Mouse (Mus musculus) liver, embryonic 15.5 days (tissue): ENCODE data around the gene Muc20. TPM values are rescaled to one million over a fixed set of nuclear protein-coding genes. Genes with fewer than 3 reads are reported as not detected.
A peak's percentile ranks its signal among the peaks of the same experiment; 100 is the strongest.

Experiments used
- ATAC-seq: fragments of 200-750 bp; cut with Nextera tagmentation; 2 replicates; pipeline ENCODE4 v1.8.0; 2017; ENCODE audit warnings: moderate number of reproducible peaks, mild to moderate bottlenecking, moderate library complexity; ENCODE audit not compliant: insufficient read depth
- H3K27ac ChIP-seq: fragments of 300-500 bp; sonication (generic); replicated peaks from 2 replicates; pipeline ENCODE4 v1.5.1; 2015; ENCODE audit warnings: mild to moderate bottlenecking, inconsistent platforms
- H3K27me3 ChIP-seq: fragments of 300-500 bp; sonication (generic); 2 replicates; pipeline ENCODE4 v1.6.1; 2015; ENCODE audit warnings: mild to moderate bottlenecking, inconsistent platforms
- H3K36me3 ChIP-seq: fragments of 300-500 bp; sonication (generic); replicated peaks from 2 replicates; pipeline ENCODE4 v1.6.1; 2015; ENCODE audit warnings: moderate library complexity, mild to moderate bottlenecking, inconsistent platforms
- H3K4me1 ChIP-seq: fragments of 300-500 bp; sonication (generic); replicated peaks from 2 replicates; pipeline ENCODE4 v1.6.1; 2015; ENCODE audit warnings: inconsistent platforms
- H3K4me2 ChIP-seq: fragments of 300-500 bp; sonication (generic); 2 replicates; pipeline ENCODE4 v1.6.1; 2015; ENCODE audit warnings: moderate library complexity, mild to moderate bottlenecking, inconsistent platforms
- H3K4me3 ChIP-seq: fragments of 300-500 bp; sonication (generic); replicated peaks from 2 replicates; pipeline ENCODE4 v1.5.1; 2015; ENCODE audit warnings: mild to moderate bottlenecking, inconsistent platforms
- H3K9ac ChIP-seq: fragments of 300-500 bp; sonication (generic); 2 replicates; pipeline ENCODE4 v1.6.1; 2015; ENCODE audit warnings: moderate library complexity, mild to moderate bottlenecking, inconsistent platforms
- H3K9me3 ChIP-seq: fragments of 300-500 bp; sonication (generic); replicated peaks from 2 replicates; pipeline ENCODE4 v1.6.1; 2016; ENCODE audit warnings: inconsistent platforms
- WGBS: fragments of 180-500 bp; shearing (Covaris S2); methylation state at CpG from one replicate; pipeline ENCODE4 v1.1.7; 2015; ENCODE audit warnings: mixed read lengths; ENCODE audit not compliant: insufficient replicate concordance; 5-methylcytosine and 5-hydroxymethylcytosine counted together
- polyA plus RNA-seq: library from polyadenylated mRNA; unstranded; fragments of >200 nt; fragmentation: Nextera tagmentation; extraction: Ambion mirVana; gene quantifications from 2 replicates; pipeline ENCODE4 v1.2.1, GENCODE M21; 2015

Muc20 gene
- polyA plus RNA-seq, 1 experiment from 2014 or later = 0.10 TPM

DNA sequence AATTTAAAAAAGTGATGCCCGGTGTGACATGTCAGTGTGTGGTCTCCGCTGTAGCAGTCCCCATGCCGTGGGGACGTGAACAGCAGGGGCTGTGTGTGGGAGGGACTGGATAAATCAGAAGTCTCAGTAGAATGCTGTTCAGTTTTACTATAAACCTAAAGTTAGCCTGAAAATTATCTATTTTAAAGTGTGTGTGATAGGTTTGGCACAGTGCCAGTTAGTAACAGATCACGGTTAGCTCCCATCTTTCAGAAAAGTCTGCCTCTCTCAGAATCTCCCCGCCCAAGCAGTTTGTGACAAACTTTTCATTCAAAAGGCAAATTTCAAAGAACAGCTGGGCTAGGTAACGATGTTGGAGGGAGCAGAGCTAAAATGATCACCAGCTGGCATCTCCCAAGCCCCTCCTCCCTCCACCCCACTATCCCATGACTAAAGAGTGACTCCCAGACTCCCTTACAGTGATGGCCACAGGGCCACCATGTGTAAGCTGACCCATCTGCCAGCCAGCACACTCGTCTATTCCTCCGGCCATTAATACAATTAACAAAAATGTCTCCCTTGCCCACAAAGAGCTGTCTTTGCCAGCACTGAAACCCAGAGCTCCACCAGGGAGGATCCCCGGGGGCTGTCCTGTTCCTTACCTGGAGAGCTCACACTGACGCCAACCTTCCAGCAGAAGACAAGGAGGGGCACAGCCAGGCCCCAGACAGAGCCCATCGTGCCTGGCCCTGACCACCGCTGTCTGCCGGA is 384 bp downstream of the Muc20 start:
- Histone ChIP-seq H3K9me3 (no peaks in the 10 kb centered on the region; the same call in 1 of the 2 replicates), H3K4me2 (no peak overlapping the region), H3K27me3 (peaks cover 22% of the 10 kb centered on the region), H3K27ac (no peak overlapping the region), H3K4me1 (no peaks in the 10 kb centered on the region), H3K4me3 (no peak overlapping the region), H3K36me3 (no peaks in the 10 kb centered on the region), H3K9ac (no peak overlapping the region)
- 63% methylated on average over 14 of the region's 14 CpGs for WGBS
- ATAC-seq = no peak

DNA sequence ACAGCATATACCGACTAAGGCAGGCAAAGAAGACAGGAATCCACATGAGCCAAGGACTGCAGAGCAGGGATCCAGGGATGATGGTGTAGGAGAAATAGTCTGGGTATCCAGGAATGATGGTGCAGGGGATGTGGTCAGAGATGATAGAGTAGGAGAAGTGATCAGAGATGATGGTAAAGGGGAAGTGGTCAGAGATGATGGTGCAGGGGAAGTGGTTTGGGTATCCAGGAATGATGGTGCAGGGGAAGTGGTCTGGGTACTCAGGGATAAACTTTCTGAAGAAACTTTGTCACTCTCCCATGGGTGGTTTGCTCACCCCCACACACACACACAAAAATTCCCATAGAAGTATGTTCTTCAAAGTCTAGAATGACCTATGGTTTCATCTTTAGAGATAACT is 2.1 kb downstream of the Muc20 start:
- Histone ChIP-seq H3K27me3 (peaks cover 30% of the 10 kb centered on the region), H3K9ac (no peak overlapping the region), H3K36me3 (no peaks in the 10 kb centered on the region), H3K4me1 (no peaks in the 10 kb centered on the region), H3K4me2 (no peak overlapping the region), H3K27ac (no peak overlapping the region), H3K4me3 (no peak overlapping the region), H3K9me3 (no peaks in the 10 kb centered on the region; the same call in 1 of the 2 replicates)
- 65% methylated on average over 1 of the region's 1 CpGs for WGBS
- no peak for ATAC-seq

DNA sequence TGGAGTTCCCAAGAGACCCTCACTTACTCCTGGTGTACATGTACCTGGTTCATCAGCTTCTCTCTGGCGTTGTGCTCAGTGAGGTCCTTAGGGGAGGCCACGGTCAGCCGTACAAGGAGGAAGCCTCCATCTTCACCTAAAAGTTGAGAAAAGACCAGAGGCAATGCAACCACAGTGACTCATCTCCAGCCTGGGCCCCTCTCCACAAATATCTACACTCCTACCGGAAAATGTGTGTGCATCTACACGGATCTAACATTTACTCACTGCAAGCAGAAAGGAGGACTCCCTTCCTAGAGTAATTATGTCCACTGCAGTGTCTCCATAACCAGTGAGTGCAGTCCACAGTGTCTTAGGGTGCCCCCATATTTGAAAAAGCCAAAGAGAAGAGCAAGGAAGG is 7.2 kb downstream of the Muc20 start:
- Histone ChIP-seq H3K4me2 (no peak overlapping the region), H3K36me3 (no peaks in the 10 kb centered on the region), H3K27me3 (peaks cover 14% of the 10 kb centered on the region; the same call in 1 of the 2 replicates), H3K9me3 (no peaks in the 10 kb centered on the region), H3K4me1 (no peaks in the 10 kb centered on the region), H3K9ac (no peak overlapping the region), H3K4me3 (no peak overlapping the region), H3K27ac (no peak overlapping the region)
- ATAC-seq = no peak
- WGBS = 64% methylated on average over 5 of the region's 5 CpGs

DNA sequence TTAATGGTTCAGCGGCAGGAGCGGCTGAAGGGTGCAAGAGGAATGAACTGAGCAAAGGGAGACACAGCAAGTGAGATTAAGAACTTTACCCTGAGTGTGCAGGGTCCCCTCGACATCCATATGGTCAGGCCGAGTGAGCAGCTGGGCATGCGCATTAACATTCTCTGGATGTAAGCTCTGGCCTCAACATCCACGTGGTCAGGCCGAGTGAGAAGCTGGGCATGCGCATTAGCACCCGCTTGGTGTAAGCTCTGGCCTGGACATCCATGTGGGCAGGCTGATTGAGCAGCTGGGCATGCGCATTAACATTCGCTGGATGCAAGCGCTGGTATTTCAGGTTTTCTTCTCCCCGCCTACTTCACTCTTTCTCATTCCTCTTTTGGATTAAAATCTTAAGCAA is 12.4 kb downstream of the Muc20 start:
- Histone ChIP-seq H3K4me3 (no peak overlapping the region), H3K9me3 (no peaks in the 10 kb centered on the region), H3K27ac (no peak overlapping the region), H3K36me3 (no peaks in the 10 kb centered on the region), H3K4me1 (no peaks in the 10 kb centered on the region), H3K9ac (no peak overlapping the region), H3K4me2 (no peak overlapping the region), H3K27me3 (peaks cover 6% of the 10 kb centered on the region; the same call in 1 of the 2 replicates)
- WGBS = 76% methylated on average over 13 of the region's 13 CpGs
- ATAC-seq = no peak

DNA sequence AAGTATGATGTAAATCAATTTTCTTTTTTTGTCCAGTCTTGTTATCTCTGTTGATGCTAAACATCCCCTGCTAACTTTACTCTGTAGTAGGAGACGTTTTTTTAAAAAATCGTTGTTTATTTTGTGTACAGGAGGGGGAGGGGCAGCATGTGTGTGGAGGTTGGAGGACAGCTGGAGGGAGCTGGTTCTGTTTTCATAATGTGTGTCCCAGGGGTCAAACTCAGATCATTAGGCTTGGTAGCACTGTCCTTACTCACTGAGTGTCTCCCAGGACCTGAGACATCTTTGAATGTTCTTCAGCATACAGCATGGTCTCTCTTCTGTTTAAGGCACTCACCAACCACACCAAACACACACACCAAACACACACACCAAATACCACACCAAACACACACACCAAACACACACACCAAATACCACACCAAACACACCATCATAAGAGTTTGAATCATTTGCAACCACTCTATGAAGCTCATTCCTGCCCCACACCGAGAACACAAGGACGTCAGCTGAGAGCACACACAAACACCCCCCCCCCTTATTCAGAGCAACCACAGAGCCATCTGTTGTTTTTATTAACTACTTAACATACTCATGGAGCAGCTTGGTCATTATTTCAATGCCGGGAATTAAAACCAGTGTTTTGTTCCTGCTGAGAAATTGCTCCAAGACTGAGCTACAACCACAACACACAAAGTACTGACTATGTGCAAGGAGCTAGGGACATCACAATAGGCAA is 13.7 kb downstream of the Muc20 start:
- Histone ChIP-seq H3K36me3 (no peaks in the 10 kb centered on the region), H3K4me1 (no peaks in the 10 kb centered on the region), H3K4me2 (no peak overlapping the region), H3K9me3 (no peaks in the 10 kb centered on the region), H3K4me3 (no peak overlapping the region), H3K27ac (no peak overlapping the region), H3K27me3 (peaks cover 6% of the 10 kb centered on the region; the same call in 1 of the 2 replicates), H3K9ac (no peak overlapping the region)
- WGBS = 44% methylated on average over 5 of the region's 5 CpGs
- no peak for ATAC-seq

DNA sequence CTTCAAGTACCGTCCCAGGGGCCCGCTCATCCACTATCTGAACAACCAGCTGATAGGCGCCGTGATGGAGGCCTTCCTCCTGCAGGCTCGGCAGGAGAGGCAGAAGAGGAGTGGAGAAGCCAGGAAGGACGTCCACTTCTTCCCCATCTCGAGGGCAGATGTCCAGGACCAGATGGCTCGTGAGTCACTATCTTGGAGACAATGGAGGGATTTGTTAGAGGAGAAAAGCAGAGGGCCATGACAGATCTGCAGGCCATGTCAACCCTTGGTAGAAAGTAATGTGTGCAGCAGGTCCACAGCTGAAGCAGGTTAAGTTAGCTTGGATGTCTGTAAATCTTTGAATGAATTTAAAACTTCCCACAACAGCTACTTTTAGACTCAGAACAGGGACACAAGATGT is 18.3 kb downstream of the Muc20 start:
- H3K9me3 ChIP-seq = no peaks in the 10 kb centered on the region
- H3K36me3 ChIP-seq = no peaks in the 10 kb centered on the region
- no peak overlapping the region for H3K9ac ChIP-seq
- no peak overlapping the region for H3K27ac ChIP-seq
- H3K4me1 ChIP-seq = no peaks in the 10 kb centered on the region
- ATAC-seq = no peak
- H3K4me2 ChIP-seq = no peak overlapping the region
- H3K4me3 ChIP-seq = no peak overlapping the region
- peaks cover 20% of the 10 kb centered on the region for H3K27me3 ChIP-seq
- WGBS = 40% methylated on average over 8 of the region's 8 CpGs

DNA sequence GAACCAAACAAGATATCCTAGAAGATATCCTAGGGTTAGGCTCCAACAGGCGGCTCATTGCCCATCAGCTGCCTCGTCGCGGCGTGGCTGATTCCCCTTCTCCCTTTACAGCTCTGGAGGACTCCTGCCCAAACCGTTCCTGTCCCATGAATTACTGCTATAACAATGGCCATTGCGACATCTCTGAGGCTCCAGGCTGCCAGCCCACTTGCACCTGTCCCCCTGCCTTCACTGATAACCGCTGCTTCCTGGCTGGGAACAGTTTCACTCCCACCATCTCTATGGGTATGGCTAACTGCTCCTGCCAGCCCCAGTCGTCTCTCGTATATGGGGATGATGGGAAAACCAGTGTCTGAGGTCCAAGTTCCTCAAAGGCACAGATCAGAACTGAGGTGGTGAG is 20.6 kb downstream of the Muc20 start:
- H3K36me3 ChIP-seq = no peaks in the 10 kb centered on the region
- no peak overlapping the region for H3K4me3 ChIP-seq
- H3K4me1 ChIP-seq = no peaks in the 10 kb centered on the region
- no peak overlapping the region for H3K4me2 ChIP-seq
- H3K9me3 ChIP-seq = no peaks in the 10 kb centered on the region
- peaks cover 20% of the 10 kb centered on the region for H3K27me3 ChIP-seq
- 35% methylated on average over 10 of the region's 10 CpGs for WGBS
- ATAC-seq = no peak
- H3K9ac ChIP-seq = no peak overlapping the region
- no peak overlapping the region for H3K27ac ChIP-seq

DNA sequence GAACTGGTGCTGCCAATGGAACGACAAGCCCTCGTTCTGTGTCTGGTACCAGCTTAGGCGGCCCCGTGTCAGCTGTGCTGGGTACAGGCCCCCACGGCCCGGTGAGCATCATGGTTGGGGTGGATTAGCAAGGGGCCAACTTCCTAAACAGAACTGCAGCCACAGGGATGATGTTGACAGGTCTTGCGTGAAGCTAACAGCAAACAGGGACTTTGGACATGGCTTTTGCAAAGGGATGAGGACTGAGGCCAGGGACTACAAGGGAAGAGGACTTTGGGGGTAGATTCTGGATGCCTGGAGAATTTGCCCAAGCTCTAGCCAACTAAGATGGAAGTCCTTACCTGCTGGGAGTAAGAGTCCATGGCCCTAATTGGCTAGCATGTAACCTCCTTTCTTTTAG is 30.3 kb downstream of the Muc20 start:
- no peaks in the 10 kb centered on the region for H3K36me3 ChIP-seq
- no peak overlapping the region for H3K27ac ChIP-seq
- 58% methylated on average over 7 of the region's 7 CpGs for WGBS
- H3K9me3 ChIP-seq = no peaks in the 10 kb centered on the region
- H3K4me1 ChIP-seq = 0 out of 2 replicates have a peak, but pooled peaks cover 2% of the 10 kb centered on the region
- no peak overlapping the region for H3K9ac ChIP-seq
- no peak overlapping the region for H3K4me2 ChIP-seq
- no peaks in the 10 kb centered on the region for H3K27me3 ChIP-seq
- ATAC-seq = 0 out of 2 replicates have a peak, but pooled peaks have one; percentile 44
- no peak overlapping the region for H3K4me3 ChIP-seq

DNA sequence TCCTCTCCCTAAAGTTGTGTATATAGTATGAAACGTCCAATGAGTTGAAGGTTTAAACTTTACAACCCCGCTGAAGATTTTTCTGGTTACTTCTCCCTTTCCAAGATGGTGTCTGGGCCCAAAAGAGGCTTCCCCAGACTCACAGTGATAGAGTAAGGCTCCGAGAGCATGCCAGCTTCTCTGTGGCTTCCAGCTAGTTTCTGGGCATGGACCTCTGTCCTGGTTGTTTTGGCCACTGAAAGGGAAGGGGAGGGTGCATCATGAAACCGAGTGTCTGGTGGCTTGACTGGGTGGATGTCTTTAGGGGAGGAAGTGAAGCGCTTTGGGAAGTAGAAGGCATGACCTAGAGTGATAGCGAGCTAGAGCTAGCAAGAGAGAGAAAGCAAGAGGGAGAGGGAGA is 32.3 kb downstream of the Muc20 start:
- Histone ChIP-seq H3K4me3 (no peak overlapping the region), H3K9ac (no peak overlapping the region), H3K4me2 (no peak overlapping the region), H3K4me1 (0 out of 2 replicates have a peak, but pooled peaks cover 2% of the 10 kb centered on the region), H3K9me3 (no peaks in the 10 kb centered on the region), H3K36me3 (no peaks in the 10 kb centered on the region), H3K27me3 (no peaks in the 10 kb centered on the region), H3K27ac (no peak overlapping the region)
- ATAC-seq = no peak
- WGBS = 42% methylated on average over 6 of the region's 6 CpGs

DNA sequence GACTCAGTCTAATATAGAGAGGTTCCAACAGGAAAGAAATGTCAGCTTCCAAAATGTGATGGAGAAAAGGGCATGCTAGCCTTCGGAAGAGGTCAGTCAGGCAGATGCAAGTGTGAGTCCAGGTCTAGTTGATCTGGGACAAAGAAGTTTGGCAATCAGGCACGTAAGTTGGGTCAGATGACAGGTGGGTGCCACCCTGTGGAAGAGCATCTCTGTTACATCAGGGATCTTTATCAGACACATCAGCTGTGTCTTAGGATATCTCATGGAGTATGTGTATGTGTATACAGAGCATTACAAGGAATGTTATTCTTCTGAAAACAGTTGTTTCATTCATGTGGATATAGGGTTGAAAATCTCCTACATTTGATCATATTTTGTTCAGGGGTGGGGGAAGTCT is 32.7 kb downstream of the Muc20 start:
- Histone ChIP-seq H3K9me3 (no peaks in the 10 kb centered on the region), H3K4me2 (no peak overlapping the region), H3K9ac (no peak overlapping the region), H3K27me3 (no peaks in the 10 kb centered on the region), H3K27ac (no peak overlapping the region), H3K4me3 (no peak overlapping the region), H3K36me3 (no peaks in the 10 kb centered on the region), H3K4me1 (0 out of 2 replicates have a peak, but pooled peaks cover 2% of the 10 kb centered on the region)
- 57% methylated on average over 2 of the region's 2 CpGs for WGBS
- ATAC-seq = no peak

DNA sequence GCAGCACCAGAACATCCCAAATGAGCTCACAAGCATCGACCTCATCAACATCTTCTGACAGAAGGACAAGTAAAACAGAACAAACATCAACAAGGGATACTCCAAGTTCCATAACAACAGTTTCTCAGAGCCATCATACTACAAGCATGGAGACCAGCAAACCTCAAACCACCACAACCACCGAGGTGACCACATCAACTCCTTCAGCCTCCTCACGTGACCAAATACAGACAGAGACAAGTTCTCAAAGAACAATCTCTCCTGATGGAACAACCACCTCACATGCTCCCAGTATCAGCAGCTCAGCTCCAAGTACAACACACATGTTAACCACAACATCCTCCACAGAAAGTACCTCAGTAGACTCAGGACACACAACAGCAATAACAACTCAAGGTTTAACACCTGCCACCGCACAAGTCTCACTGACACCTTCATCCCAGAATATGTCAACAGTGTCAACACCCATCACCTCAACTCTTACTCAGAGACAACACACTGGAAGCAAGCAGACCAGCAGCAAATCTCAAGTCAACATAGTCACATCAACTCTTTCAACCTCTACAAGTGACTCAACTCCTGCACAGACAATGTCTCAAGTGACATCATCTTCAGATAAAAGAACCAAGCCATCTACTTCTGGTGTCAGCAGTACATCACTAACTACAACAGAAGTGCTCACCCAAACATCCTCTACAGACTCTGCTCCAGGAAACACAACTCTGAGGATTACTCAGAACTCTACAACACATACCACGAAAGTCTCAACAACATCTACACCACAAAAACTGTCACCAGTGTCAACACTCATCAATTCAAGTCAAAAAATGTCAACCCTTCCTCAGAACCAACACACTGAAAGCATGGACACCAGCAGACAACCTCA is 46.8 kb downstream of the Muc20 start:
- 53% methylated on average over 5 of the region's 5 CpGs for WGBS

More for the DNA sequence above, 46.8 kb downstream of the Muc20 start:
- Histone ChIP-seq H3K27ac (no peak overlapping the region), H3K36me3 (no peaks in the 10 kb centered on the region), H3K4me2 (no peak overlapping the region), H3K9me3 (no peaks in the 10 kb centered on the region), H3K4me1 (no peaks in the 10 kb centered on the region), H3K27me3 (no peaks in the 10 kb centered on the region), H3K4me3 (no peak overlapping the region), H3K9ac (no peak overlapping the region)
- no peak for ATAC-seq
